In the genomic region with DNA sequence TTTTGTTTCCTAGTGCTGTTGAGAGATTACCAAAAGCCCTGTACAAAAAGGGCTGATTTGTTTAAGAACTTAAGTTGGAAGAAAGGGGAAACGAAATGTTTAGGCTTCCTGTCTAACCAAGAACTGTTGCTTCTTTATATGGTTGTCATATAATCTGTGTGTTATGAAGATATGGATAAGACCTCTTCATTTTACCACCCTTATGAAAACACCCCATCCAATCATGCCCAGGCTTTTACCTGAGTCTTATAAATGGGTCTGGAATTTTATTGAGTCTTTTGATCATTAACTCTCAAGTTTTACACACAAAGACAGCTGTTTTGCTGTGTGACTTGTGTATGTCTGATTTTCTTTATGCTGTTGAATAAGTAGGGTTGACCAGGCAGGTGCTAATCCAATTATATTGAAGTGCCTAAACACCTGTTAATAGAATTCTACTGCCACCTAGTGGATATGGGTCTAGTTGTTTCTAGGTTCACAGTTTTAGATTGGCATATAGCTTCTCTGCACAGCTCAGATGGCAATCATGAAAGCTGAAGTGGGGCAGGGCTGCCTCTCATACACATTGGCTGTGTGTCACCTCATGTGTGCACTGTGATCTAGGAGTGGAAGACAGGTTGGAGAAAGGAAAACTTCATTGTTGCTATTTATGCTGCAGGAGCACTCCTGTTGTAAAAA, we compare ENCODE assay signal across 8 mouse cellular contexts. TPM values are rescaled to one million over a fixed set of nuclear protein-coding genes. Genes with fewer than 3 reads are reported as not detected.
A peak's percentile ranks its signal among the peaks of the same experiment; 100 is the strongest.
DNase-seq lines count a peak whose midpoint lies in the region; ATAC-seq lines count a peak whose summit lies in the region.

No protein-coding gene starts in this region.

- H3K9me3 ChIP-seq in midbrain, embryonic 13.5 days, result no peaks in the 10 kb centered on the region

- H3K36me3 ChIP-seq in midbrain, embryonic 13.5 days, result peaks cover 18% of the 10 kb centered on the region

- 88% methylated on average over 1 of the region's 1 CpGs for WGBS in midbrain, embryonic 13.5 days

- H3K9ac ChIP-seq in midbrain, embryonic 13.5 days (replicated peaks), result no peak overlapping the region

- peak; percentile 49 to 56 for DNase-seq in left cerebral cortex, postnatal 25 days (ENCODE audit: low spot score in 2 of 2)
- no peak for DNase-seq in left cerebral cortex, postnatal 36 days (ENCODE audit: low spot score in 2 of 2)
- DNase-seq in T-cell, adult 2 months (ENCODE audit: low spot score), result peak; percentile 58
- DNase-seq in embryo, embryonic 9.5 days (ENCODE audit: extremely low spot score), result peak; percentile 42
- DNase-seq in kidney, adult 8-10 months, result peak; percentile 2 to 41
- DNase-seq in yolk sac, embryonic 10.5 days (ENCODE audit: low spot score), result no peak
- no peak for DNase-seq in ovary, postnatal 10 days (ENCODE audit: low spot score)

- no peaks in the 10 kb centered on the region for H3K27me3 ChIP-seq in midbrain, embryonic 13.5 days

- no peak overlapping the region for H3K4me3 ChIP-seq in midbrain, embryonic 13.5 days (replicated peaks)

- no peak overlapping the region for H3K4me2 ChIP-seq in midbrain, embryonic 13.5 days (replicated peaks)

- intact Hi-C loops in left cerebral cortex, postnatal 25 days (cut with DNase I), result loop anchor here (1.0 to 5.0 kb wide), 2 partner anchors 142 to 157 kb away; a partner anchor contains a TSS
- intact Hi-C loops in left cerebral cortex, postnatal 36 days (cut with DNase I), result loop anchor here (2.0 to 10.0 kb wide), 2 partner anchors 141 to 1465 kb away; no protein-coding TSS in a partner anchor

- ATAC-seq in midbrain, embryonic 13.5 days, result peak; percentile 86

- no peak overlapping the region for H3K27ac ChIP-seq in midbrain, embryonic 13.5 days

- H3K4me1 ChIP-seq in midbrain, embryonic 13.5 days (replicated peaks), result no peaks in the 10 kb centered on the region

RNA-seq across cellular contexts. Expression of a gene that starts 57.4 kb away (rescaled TPM):
- total RNA-seq in left cerebral cortex, postnatal 25 days (2021), result 100 to 1,000 TPM; 372 to 405 TPM
- total RNA-seq in left cerebral cortex, postnatal 36 days (2021), result 100 to 1,000 TPM; 381 to 384 TPM
- polyA plus RNA-seq in midbrain, embryonic 13.5 days (2015; fragmentation: Nextera tagmentation; extraction: Ambion mirVana), result 256 and 277 TPM in 2 replicates

Comparison
In these comparisons a context has a peak if more than half of its experiments do, and no peak if none do; other contexts are left out.
1. DNase-seq: peak in left cerebral cortex, postnatal 25 days (2 of 2), T-cell, adult 2 months (single experiment), embryo, embryonic 9.5 days (single experiment) and kidney, adult 8-10 months (2 of 2); none in left cerebral cortex, postnatal 36 days (0 of 2), yolk sac, embryonic 10.5 days (single experiment) and ovary, postnatal 10 days (single experiment).